Mouse (Mus musculus) hindbrain, embryonic 10.5 days (tissue): ENCODE measurements around the gene Gtpbp6. TPM values are rescaled to one million over a fixed set of nuclear protein-coding genes. Genes with fewer than 3 reads are reported as not detected.
"Not testable (repeated sequence)": the region's sequence is repeated elsewhere in the genome, so short reads cannot be mapped to it uniquely, and the experiment has no call there.

Experiments
- DNase-seq: peaks from one replicate; pipeline ENCODE4 v3.0.0-alpha.2; 2017; ENCODE audit warnings: low spot score
- H3K27ac ChIP-seq: fragments of 300-500 bp; sonication (generic); 2 replicates; pipeline ENCODE4 v1.5.1; 2016; ENCODE audit warnings: mild to moderate bottlenecking, moderate library complexity
- H3K27me3 ChIP-seq: fragments of 300-500 bp; sonication (generic); 2 replicates; pipeline ENCODE4 v1.6.1; 2016; ENCODE audit warnings: mild to moderate bottlenecking; ENCODE audit not compliant: poor library complexity, insufficient read depth, severe bottlenecking
- H3K36me3 ChIP-seq: fragments of 300-500 bp; sonication (generic); 2 replicates; pipeline ENCODE4 v1.6.1; 2016; ENCODE audit warnings: mild to moderate bottlenecking, moderate library complexity
- H3K4me1 ChIP-seq: fragments of 300-500 bp; sonication (generic); replicated peaks from 2 replicates; pipeline ENCODE4 v1.6.1; 2016; ENCODE audit warnings: mild to moderate bottlenecking
- H3K4me3 ChIP-seq: fragments of 300-500 bp; sonication (generic); 2 replicates; pipeline ENCODE4 v1.5.1; 2016; ENCODE audit warnings: mild to moderate bottlenecking, moderate library complexity
- H3K9me3 ChIP-seq: fragments of 300-500 bp; sonication (generic); 2 replicates; pipeline ENCODE4 v1.6.1; 2016; ENCODE audit warnings: mild to moderate bottlenecking, moderate library complexity
- WGBS: fragments of 180-500 bp; shearing (Covaris S2); methylation state at CpG from one replicate; pipeline ENCODE4 v1.1.7; 2016; 5-methylcytosine and 5-hydroxymethylcytosine counted together
- polyA plus RNA-seq: library from polyadenylated mRNA; unstranded; fragments of >200 nt; fragmentation: Nextera tagmentation; extraction: Ambion mirVana; gene quantifications from 2 replicates; pipeline ENCODE4 v1.2.1, GENCODE M21; 2016

Gtpbp6 gene
- 37.3 and 37.7 TPM in 2 replicates for polyA plus RNA-seq

GRCm38 (mm10) chr5:110107581-110108304 is at the start of gene Gtpbp6:
Gtpbp6 (minus strand) TSS chr5:110108197.
- Histone ChIP-seq H3K9me3 (peaks cover 2% of the 10 kb centered on the region; the same call in 1 of the 2 replicates), H3K4me1 (peaks cover 24% of the 10 kb centered on the region), H3K27me3 (no peaks in the 10 kb centered on the region), H3K4me3 (peak within 1 kb of the TSS; percentile 91), H3K27ac (peak within 1 kb of the TSS; percentile 97), H3K36me3 (peaks cover 57% of the 10 kb centered on the region)
- peak; percentile 95 for DNase-seq
- under 1% methylated on average over 70 of the region's 71 CpGs for WGBS

- Histone ChIP-seq H3K9me3 (no peaks in the 10 kb centered on the region), H3K27me3 (no peaks in the 10 kb centered on the region), H3K27ac (no peak overlapping the region), H3K4me1 (no peaks in the 10 kb centered on the region), H3K36me3 (peaks cover 84% of the 10 kb centered on the region), H3K4me3 (no peak overlapping the region)
- no peak for DNase-seq
- 89% methylated on average over 5 of the region's 5 CpGs for WGBS
These were observed 35.0 kb upstream of the Gtpbp6 start for GRCm38 (mm10) chr5:110143007-110143406.

- Histone ChIP-seq H3K27me3 (no peaks in the 10 kb centered on the region), H3K4me3 (no peak overlapping the region), H3K27ac (no peak overlapping the region), H3K4me1 (no peaks in the 10 kb centered on the region), H3K36me3 (peaks cover 80% of the 10 kb centered on the region), H3K9me3 (no peaks in the 10 kb centered on the region)
- no peak for DNase-seq
- WGBS: 88% methylated on average over 2 of the region's 2 CpGs
These were observed 34.3 kb upstream of the Gtpbp6 start for GRCm38 (mm10) chr5:110142309-110142708.

DNA sequence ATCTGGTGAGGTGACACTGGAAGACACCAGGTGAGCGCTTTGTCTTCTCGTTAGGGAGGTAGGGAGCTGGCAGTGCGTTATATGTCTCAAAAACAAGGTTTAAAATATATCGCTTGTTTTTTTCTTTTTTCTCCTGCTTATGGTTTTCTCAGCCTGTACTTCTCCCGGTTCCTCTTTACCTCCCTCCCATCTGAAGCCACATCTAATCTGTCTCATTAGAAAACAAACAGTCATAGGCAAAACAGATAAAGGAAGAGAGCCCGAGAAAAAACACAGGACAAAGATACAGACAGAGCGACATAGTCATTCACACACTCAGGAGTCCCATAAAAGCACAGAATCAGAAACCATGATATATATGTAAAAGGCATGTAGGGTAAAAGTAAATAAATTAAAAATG is 32.4 kb upstream of the Gtpbp6 start:
- WGBS: 92% methylated on average over 7 of the region's 7 CpGs
- Histone ChIP-seq H3K27me3 (no peaks in the 10 kb centered on the region), H3K36me3 (peaks cover 61% of the 10 kb centered on the region), H3K9me3 (no peaks in the 10 kb centered on the region), H3K4me3 (no peak overlapping the region), H3K4me1 (peaks cover 11% of the 10 kb centered on the region), H3K27ac (no peak overlapping the region)
- no peak for DNase-seq

DNA sequence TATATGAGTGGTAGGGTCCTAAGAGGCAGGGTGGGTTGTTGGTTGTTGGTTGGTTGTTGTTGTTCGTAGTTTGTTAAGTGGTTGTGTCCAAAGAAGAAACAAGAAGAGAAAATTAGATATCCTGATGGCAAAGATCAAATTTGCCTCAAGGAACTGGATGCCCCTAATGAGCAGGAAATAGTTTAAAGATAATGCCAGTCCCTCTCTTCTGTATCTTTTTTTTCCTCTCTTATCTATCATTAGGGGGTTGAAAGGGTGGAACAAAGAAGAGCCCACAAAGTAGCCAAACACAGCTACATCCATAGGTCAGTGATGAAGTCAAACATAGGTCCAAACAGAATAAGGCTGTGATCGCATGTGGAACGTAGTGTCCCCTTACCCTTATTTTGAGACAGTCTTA is 31.3 kb upstream of the Gtpbp6 start:
- no peaks in the 10 kb centered on the region for H3K9me3 ChIP-seq
- no peak for DNase-seq
- WGBS: 89% methylated on average over 3 of the region's 3 CpGs
- H3K4me3 ChIP-seq: no peak overlapping the region
- peaks cover 14% of the 10 kb centered on the region for H3K4me1 ChIP-seq
- no peak overlapping the region for H3K27ac ChIP-seq
- H3K36me3 ChIP-seq: peaks cover 50% of the 10 kb centered on the region
- no peaks in the 10 kb centered on the region for H3K27me3 ChIP-seq

- Histone ChIP-seq H3K36me3 (peaks cover 36% of the 10 kb centered on the region), H3K4me3 (no peak overlapping the region), H3K4me1 (peaks cover 14% of the 10 kb centered on the region), H3K27ac (no peak overlapping the region), H3K9me3 (peaks cover 7% of the 10 kb centered on the region; the same call in 1 of the 2 replicates), H3K27me3 (no peaks in the 10 kb centered on the region)
- 92% methylated on average over 3 of the region's 3 CpGs for whole genome bisulfite sequencing
- DNase-seq: no peak
These were observed 29.8 kb upstream of the Gtpbp6 start for GRCm38 (mm10) chr5:110137816-110138215.

DNA sequence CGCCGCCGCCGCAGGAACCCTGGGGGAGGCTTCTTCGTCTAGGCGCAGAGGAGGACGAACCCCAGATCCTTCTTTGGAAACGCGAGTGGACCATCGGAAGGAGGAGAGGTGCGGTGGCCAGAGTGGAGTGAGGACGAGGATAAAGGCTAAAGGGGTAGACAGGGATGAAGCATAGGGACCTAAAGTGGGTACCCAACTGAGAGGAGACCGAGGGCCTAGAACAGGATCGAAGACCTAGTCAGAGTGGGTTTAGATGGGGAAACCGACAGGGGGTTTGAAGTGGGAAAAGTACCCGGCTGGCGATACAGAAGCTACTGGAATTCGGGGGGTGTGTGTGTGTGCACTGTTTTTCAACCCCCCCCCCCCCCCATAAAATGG is 28.1 kb upstream of the Gtpbp6 start:
- DNase-seq: no peak
- H3K27me3 ChIP-seq: no peaks in the 10 kb centered on the region
- H3K36me3 ChIP-seq: peaks cover 24% of the 10 kb centered on the region
- H3K4me1 ChIP-seq: peaks cover 14% of the 10 kb centered on the region
- WGBS: 8% methylated on average over 18 of the region's 18 CpGs
- H3K4me3 ChIP-seq: peak overlapping the region; percentile 67
- H3K9me3 ChIP-seq: peaks cover 14% of the 10 kb centered on the region
- H3K27ac ChIP-seq: peak overlapping the region; percentile 76

DNA sequence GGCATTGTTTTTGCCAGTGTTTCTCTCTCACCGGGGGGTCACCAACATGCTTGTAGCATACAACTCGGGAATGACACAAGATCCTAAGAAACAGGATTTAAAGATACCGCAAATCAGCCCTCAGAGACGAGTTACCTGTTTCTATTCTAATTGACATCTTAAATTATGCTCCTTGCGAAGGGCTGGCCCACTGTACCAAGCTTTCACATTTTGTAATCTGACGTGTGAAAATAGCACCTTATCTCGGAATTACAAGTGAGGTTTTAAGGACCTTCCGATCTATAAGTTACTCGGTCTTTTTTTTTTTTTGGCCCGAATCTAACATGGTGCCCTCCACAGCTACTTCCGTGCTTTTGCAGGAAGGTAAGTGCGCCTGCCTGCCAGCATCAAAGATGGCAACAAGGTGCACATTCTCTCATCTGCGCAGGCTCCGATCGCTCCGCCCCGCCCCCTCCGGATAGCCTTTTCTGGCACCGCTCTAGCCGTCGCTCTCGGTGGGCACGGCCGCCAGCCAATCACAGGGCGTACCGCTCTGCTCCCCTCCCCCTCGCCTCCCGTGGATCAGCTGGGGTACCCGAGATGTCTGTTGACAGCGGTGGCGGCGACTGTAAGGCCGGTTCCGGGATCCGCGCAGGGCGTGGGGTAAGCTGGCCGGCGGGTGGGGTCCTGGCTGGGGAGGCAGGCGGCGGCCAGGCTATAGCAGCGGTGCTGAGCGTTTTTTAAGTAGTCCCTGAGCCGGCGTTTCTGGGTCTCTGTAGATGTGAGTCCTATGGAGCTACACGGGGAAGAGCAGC is 27.5 kb upstream of the Gtpbp6 start, which contains the start of gene Chfr:
Gene Chfr (plus strand): TSS at position 550 of the 794 bp plus-strand sequence.
- DNase-seq: peak; percentile 99
- no peaks in the 10 kb centered on the region for H3K27me3 ChIP-seq
- H3K27ac ChIP-seq: peak within 1 kb of the TSS; percentile 76
- WGBS: 4% methylated on average over 46 of the region's 46 CpGs
- H3K4me3 ChIP-seq: peak within 1 kb of the TSS; percentile 67
- peaks cover 14% of the 10 kb centered on the region for H3K4me1 ChIP-seq
- H3K9me3 ChIP-seq: peaks cover 19% of the 10 kb centered on the region
- peaks cover 25% of the 10 kb centered on the region for H3K36me3 ChIP-seq

- not testable (repeated sequence) for H3K9me3 ChIP-seq, H3K4me3 ChIP-seq, H3K27me3 ChIP-seq, H3K27ac ChIP-seq, H3K4me1 ChIP-seq, DNase-seq
- peaks cover 86% of the 10 kb centered on the region for H3K36me3 ChIP-seq
- WGBS: 88% methylated on average over 3 of the region's 3 CpGs
These were observed 14.4 kb upstream of the Gtpbp6 start for GRCm38 (mm10) chr5:110122380-110122779.

- DNase-seq: peak; percentile 89
- H3K4me3 ChIP-seq: peak within 1 kb of the TSS; percentile 68
- peaks cover 24% of the 10 kb centered on the region for H3K4me1 ChIP-seq
- no peaks in the 10 kb centered on the region; the same call in 1 of the 2 replicates for H3K9me3 ChIP-seq
- no peaks in the 10 kb centered on the region for H3K27me3 ChIP-seq
- H3K27ac ChIP-seq: peak within 1 kb of the TSS; percentile 91
- peaks cover 56% of the 10 kb centered on the region for H3K36me3 ChIP-seq
- WGBS: under 1% methylated on average over 12 of the region's 12 CpGs
These were observed 2.0 kb upstream of the Gtpbp6 start, which contains the start of gene Zfp605 for GRCm38 (mm10) chr5:110109991-110110441. Zfp605 (plus strand) TSS chr5:110110092.

DNA sequence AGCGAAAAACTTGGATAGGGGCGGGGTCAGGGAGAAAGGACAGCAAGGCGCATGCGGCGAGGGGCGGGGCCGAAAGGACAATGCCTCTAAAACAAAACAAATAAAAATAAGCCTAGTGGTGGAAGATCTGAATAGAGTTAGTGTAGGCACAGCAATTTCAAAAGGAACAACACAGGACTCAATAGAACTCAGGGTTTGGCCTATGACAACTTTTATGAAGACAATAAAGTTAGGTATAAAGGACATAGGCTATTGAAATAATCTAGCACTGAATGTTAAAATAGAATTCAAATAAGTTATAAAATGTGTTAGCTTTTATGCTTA is 270 bp upstream of the Gtpbp6 start:
- Histone ChIP-seq H3K36me3 (peaks cover 57% of the 10 kb centered on the region), H3K4me3 (peak overlapping the region; percentile 91), H3K4me1 (peaks cover 24% of the 10 kb centered on the region), H3K27me3 (no peaks in the 10 kb centered on the region), H3K27ac (peak overlapping the region; percentile 97), H3K9me3 (no peaks in the 10 kb centered on the region; the same call in 1 of the 2 replicates)
- no peak for DNase-seq
- WGBS: 2% methylated on average over 7 of the region's 7 CpGs

DNA sequence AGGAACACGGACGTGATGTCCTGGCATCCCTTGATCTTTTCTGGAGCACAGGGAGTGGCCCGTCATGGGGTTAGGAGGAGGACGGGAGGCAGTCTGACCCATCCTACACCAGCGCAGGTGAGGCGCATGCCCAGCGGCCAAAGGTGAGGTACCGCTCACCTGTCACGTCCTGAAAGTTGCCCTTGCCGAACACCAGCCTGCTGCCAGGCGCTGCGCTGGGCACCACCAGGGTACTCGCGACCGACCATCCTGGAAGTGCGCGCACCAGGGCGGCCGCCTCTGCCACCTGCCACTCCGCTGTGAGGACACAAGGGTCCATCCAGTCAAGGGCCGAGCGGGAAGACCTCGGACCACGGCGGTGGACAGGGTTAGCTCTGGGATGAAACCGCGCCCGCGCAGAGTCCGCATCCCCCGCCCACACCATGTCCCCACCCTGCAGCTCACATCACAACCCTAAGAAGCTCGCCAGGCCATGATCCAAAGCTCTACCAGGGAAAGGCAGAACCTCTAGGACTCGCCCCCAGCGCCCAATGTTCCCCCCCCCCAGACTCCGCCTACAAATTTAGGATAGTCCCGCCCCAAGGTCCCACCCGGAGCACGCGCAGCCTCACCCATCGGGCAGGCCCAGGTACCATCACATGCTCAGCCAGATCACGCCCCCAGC is 964 bp downstream of the Gtpbp6 start:
- DNase-seq: no peak
- H3K4me1 ChIP-seq: peaks cover 26% of the 10 kb centered on the region
- peaks cover 57% of the 10 kb centered on the region for H3K36me3 ChIP-seq
- peak overlapping the region; percentile 91 for H3K4me3 ChIP-seq
- WGBS: 17% methylated on average over 41 of the region's 41 CpGs
- peaks cover 2% of the 10 kb centered on the region; the same call in 1 of the 2 replicates for H3K9me3 ChIP-seq
- no peaks in the 10 kb centered on the region for H3K27me3 ChIP-seq
- H3K27ac ChIP-seq: peak overlapping the region; percentile 97
